Mouse (Mus musculus) urinary bladder, postnatal 36 days (tissue): Measurements from ENCODE around the gene Grid1.
A peak's percentile ranks its signal among the peaks of the same experiment; 100 is the strongest.

Experiments used
- DNase-seq, 2 experiments: peaks; one replicate each; pipeline ENCODE4 v3.0.0; 2022; ENCODE audit warnings: low spot score in 2 of 2, mixed read lengths in 1 of 2

Grid1 gene

GRCm38 (mm10) chr14:34837145-34837544 lies 17.2 kb downstream of the Grid1 start:
- no peak for DNase-seq

GRCm38 (mm10) chr14:34838999-34839398 lies 19.1 kb downstream of the Grid1 start:
- no peak for DNase-seq

GRCm38 (mm10) chr14:34839898-34840297 lies 20.0 kb downstream of the Grid1 start:
- no peak for DNase-seq

- no peak for DNase-seq
These were observed 23.7 kb downstream of the Grid1 start for GRCm38 (mm10) chr14:34843579-34843978.

- no peak for DNase-seq
These were observed 24.3 kb downstream of the Grid1 start for GRCm38 (mm10) chr14:34844166-34844565.

- DNase-seq: no peak
These were observed 26.9 kb downstream of the Grid1 start for GRCm38 (mm10) chr14:34846799-34847198.

GRCm38 (mm10) chr14:34847625-34848024 lies 27.7 kb downstream of the Grid1 start:
- DNase-seq: no peak

GRCm38 (mm10) chr14:34860891-34861780 lies 41.2 kb downstream of the Grid1 start:
- no peak for DNase-seq

- peak in 1 of 2 experiments; percentile 5 for DNase-seq
These were observed 47.4 kb downstream of the Grid1 start for GRCm38 (mm10) chr14:34867266-34867665.

GRCm38 (mm10) chr14:34868513-34869260 lies 48.8 kb downstream of the Grid1 start:
- no peak for DNase-seq

- DNase-seq: no peak
These were observed 60.1 kb downstream of the Grid1 start for GRCm38 (mm10) chr14:34879996-34880395.

GRCm38 (mm10) chr14:34880431-34881421 lies 60.8 kb downstream of the Grid1 start:
- DNase-seq: no peak

GRCm38 (mm10) chr14:34884194-34884593 lies 64.3 kb downstream of the Grid1 start:
- DNase-seq: no peak

- no peak for DNase-seq
These were observed 64.7 kb downstream of the Grid1 start for GRCm38 (mm10) chr14:34884611-34885010.

- DNase-seq: no peak
These were observed 72.0 kb downstream of the Grid1 start for GRCm38 (mm10) chr14:34891769-34892532.

- no peak for DNase-seq
These were observed 76.5 kb downstream of the Grid1 start for GRCm38 (mm10) chr14:34896253-34896982.

- DNase-seq: no peak
These were observed 83.9 kb downstream of the Grid1 start for GRCm38 (mm10) chr14:34903854-34904253.

GRCm38 (mm10) chr14:34905697-34906096 lies 85.8 kb downstream of the Grid1 start:
- no peak for DNase-seq

- no peak for DNase-seq
These were observed 88.5 kb downstream of the Grid1 start for GRCm38 (mm10) chr14:34908366-34908765.

GRCm38 (mm10) chr14:34908804-34909203 lies 88.9 kb downstream of the Grid1 start:
- DNase-seq: no peak
